Mouse (Mus musculus): ENCODE measurements around the gene Akap2.

Gene Akap2

DNA sequence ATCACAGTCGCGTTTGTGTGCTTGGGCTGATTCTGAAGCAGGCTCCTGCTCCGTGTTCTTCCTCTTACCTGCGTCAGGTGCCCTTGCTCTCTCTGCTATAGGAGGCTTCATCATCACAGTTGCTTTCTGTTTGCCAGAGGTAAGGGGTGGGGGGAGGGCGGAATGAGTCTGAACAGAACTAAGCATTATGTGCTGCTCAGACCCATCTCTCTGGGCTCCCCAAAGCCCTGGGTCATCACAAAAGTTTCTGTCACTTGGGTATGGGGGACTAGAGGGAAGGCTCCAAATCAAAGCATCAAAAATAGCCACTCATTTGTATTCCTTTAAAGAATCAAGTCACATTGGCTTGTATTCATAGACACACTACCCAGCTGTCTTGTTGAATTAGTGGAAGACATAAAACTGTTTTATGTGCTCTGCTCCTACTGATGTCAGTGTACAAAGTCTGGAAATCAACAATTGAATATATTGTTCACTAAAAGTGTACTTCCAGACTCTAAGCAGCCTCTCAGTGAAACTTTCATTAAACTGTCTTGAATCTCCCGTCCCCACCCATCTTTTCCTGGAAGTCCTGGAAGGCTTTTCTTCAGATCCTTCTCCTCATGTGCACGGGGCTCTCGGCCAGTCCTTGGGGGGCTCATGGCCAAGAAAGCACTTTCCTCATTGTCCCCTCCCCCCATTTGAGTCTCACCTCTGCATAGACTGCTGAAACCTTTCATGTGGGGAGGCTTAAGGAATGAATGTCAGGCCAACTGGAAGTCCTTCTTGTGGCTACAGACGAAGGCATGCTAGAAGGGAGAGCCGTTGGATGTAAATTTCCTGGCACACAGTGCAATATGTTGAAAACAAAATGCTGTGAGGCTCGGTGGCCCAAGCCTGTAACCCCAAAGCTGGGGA is 13.6 kb upstream of the Akap2 start:
- no peak for DNase-seq (ENCODE audit: low spot score)

DNA sequence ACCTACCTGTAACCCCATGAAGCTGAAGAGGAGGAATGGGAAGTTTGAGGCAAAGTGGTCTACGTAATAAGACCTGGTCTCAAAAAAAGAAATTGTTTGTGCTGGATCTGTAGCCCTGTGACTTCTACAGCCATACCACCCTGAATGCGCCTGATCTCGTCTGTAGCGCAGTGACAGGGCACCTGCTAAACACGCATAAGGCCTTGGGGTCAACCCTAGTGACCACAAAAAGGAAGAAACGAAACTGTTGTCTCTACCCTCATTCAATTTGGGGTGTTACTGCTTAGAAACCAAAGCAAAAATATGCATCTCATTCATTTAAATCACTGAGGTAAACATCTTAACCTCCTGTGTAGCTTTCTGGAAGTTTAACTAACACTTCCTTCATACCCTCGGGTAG is 12.9 kb upstream of the Akap2 start:
- no peak for DNase-seq (ENCODE audit: low spot score)

DNA sequence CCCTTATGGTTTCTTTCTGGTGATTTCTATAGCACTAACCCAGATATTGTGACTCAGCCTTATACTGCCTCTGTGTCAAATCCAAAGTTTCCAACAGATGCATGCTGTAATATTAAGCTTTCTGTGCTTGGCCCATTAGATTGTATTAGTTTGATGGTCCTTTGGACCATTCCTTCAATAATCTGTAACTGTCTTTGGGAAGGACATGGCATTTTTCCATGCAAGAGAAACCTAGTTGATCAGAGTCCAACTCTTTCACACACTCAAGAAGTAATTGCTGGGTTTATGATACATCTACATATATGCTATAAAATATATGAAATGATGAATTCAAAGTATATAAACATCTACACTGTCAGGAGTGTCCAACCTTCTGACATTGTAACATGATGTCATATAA is 1.6 kb upstream of the Akap2 start:
- DNase-seq (ENCODE audit: low spot score), result no peak

DNA sequence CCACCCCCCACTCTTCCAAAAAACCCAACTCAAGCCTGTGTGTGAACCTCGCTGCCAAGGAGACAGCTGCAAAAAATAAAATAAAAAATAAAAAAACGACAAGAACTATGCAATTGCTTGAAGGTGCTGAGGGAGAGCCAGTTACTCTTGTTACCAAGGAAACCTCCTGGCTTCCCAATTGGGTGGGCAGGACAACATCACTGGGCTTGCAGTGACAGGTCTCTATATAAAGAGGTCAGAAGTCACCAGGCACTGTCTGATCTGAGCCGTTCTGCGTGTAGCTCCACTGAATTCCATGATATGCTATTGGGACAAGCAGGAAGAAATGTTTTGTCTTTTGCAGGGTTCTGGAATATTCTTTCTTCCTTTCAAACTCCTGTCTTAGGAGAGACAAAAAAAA is 722 bp upstream of the Akap2 start:
- DNase-seq (ENCODE audit: low spot score), result no peak

DNA sequence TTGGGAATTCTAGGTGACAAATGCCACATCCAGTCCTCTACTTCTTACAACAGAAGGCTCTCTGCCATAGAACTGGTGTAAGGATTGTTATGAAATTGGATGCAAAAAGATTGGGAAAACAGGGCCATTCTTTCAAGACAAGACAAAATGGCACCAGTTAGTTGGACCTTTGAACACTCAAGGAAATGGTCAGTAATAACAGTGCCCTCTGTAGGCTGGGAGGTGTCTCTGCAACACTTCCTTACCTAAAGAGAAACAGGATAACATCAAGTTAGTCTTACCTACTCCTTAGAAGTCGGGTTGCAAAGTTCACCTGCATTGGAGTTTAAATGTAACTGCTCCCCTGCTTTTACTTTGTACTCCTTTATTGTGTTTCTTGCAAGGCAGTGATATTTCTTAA is 1.9 kb downstream of the Akap2 start:
- no peak for DNase-seq (ENCODE audit: low spot score)

DNA sequence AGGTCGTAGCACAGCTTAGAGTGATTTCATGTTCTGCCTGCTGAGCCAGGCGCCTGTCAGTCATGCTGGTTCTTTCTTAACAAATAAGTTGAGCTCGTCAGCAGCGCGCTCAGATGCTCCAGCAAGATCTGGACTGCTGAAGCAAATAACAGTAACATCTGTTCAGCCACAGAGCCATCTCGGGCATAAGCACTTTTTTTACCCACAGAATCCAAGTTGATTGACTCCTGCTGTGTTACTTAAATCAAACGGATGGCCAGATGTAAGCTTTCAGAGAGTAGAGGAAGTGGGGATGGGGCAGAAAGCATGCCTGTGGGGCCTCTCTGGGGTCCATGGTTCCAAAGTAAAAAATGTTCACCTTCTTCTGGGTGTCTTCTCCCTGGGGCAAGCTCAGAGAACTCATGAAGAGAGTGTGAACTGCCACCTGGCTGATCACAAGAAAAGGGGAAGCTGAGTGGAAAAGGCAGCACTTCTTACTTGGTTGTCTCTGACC is 3.5 kb downstream of the Akap2 start:
- no peak for DNase-seq (ENCODE audit: low spot score)

DNA sequence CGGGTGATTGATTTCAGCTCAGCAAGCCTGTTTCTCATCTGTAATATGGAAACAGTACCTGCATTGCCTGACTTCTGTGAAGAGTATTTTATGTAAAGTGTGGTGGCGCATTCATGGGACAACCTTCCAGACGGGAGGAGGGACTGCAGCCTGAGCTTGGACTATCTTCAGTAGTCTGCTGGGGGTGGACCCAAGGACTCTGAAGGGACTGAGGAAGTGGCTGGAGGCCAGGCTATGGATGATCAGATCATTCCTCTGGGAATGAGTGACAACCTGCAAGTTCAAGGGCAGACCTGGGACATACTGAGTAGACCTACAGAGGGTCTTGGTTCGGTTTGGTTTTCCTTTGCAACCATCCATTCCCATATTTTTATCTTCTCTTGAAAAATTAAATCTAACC is 4.8 kb downstream of the Akap2 start:
- no peak for DNase-seq (ENCODE audit: low spot score)

DNA sequence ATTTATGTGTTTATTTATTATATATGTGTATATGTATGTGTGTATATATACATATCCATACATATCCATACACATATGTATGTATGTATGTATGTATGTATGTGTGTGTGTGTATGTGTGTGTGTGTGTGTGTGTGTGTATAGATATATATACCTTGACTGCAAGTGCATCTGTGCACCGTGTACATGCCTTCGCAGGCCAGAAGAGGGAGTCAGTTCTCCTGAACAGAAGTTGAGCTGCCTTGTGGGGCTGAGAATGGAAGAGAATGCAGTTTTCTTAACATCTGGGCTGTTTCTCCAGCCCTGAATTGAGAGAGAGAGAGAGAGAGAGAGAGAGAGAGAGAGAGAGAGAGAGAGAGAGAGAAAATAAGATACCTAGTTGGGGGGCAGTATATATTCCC is 6.2 kb downstream of the Akap2 start:
- no peak for DNase-seq (ENCODE audit: low spot score)

DNA sequence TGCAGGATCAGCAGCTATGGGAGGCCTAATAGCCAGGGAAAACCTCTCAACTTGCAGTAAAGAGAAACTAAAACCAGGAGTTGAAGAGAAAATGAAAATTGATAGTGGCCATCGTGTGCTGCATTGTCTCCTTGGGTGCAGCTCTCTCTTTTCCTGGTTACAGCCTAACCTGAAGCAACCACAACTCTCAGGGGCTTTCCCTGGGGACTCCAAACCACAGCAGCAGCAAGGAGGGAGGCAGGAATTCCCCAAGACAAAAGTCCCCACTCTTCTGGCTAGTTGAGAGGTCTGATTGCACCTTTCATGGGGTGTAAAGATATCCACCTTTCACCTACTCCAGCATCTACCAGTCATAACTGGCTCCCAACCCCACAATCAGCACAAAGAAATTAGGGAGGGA is 8.1 kb downstream of the Akap2 start:
- no peak for DNase-seq (ENCODE audit: low spot score)

DNA sequence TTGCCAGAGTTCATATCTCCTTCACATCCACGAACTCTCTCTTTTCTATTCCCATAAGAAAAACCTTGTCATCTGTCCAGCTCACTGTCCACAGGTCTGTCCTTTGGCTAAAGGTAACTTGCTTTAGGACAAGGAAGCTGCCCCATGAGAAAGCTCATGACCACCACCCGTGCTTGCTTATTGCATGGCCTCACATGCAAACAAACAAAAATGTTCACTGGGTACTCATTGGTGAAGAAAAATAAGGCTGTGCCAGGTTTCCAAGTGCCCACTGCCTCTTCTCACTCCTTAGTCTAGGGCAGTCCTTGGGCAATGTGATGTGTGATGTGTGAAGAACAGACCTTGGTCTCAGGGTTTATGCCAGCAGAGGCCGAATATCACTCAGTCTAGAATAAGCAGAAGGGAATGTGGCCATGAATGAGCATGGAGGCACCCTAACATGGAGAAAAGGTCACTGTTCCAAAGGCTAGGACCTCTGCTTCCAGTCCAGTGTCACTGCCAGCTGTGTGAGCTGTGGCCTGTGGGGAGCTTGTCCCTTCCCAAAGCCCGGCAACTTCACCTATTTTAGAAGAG is 11.2 kb downstream of the Akap2 start:
- DNase-seq (ENCODE audit: low spot score), result no peak

DNA sequence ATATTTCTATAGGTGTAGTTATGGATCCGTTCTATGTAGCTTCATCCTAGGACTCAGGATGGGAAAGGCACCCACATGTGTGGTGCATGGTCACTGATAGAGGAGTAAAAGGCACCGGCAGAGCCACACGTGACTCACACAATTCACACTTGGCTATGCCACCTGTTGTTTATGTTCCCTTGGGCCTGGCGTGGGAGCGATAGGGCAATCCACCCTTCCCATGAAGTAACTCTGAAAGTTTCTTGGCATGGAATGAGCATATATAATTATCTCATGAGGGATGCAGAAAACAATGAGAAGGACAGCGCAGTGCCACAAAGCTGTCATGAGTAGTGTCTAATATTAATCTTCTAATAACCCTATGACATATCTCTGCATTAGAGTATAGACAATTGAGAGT is 12.6 kb downstream of the Akap2 start:
- no peak for DNase-seq (ENCODE audit: low spot score)

DNA sequence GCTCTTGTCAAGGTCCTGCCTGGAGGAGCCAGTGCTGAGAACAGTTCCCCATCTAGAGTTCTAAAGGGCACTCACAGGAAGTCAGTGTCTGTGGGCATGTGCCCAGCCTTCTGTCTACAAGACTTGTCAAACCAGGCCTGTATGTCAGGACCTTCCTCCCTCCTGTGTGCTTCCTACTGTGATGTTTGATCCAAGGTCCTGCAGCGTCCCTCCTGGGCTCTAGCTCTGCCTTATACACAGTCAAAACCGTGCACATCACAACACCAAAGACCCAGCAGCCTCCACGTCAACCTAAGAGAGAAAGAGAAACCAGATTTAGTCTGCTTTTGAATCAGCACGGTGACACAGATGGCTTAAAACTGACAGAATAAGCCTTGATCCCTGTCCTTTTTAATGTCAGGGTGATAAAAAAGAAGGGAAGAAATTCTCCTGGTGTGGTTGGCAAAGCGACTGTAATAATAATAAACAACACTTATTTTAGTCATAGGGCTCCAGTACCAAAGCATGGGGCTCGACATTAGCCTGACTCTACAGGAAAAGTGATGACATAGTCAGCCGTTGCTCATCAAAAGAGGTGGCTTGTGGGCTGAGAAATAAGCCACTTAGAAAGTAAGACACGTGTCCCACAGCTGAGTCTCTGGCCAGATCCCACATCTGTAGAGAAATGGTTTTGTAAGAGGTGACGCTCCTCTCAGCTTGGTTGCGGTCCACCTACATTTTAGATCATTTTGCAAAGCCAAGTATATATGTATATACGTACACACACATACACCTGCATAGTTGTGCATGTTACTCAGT is 13.5 kb downstream of the Akap2 start:
- no peak for DNase-seq (ENCODE audit: low spot score)

DNA sequence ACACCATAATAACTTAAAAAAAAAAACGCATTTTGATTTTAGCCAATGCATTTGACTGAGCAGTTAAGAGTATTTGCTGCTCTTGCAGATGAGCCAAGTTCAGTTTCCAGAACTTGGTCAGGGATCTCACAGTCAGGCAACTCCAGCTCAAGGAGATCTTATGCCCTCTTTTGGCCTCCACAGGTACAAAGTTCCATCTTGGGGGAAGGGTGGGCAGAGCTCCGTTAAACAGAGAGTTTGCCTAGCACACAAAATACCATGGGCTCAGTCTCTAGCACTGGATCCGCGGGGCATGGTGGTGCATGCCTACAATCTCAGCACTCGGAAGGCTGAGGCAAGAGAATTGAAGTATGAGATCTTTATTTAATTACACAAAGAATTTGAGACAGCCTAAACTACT is 14.9 kb downstream of the Akap2 start:
- no peak for DNase-seq (ENCODE audit: low spot score)

DNA sequence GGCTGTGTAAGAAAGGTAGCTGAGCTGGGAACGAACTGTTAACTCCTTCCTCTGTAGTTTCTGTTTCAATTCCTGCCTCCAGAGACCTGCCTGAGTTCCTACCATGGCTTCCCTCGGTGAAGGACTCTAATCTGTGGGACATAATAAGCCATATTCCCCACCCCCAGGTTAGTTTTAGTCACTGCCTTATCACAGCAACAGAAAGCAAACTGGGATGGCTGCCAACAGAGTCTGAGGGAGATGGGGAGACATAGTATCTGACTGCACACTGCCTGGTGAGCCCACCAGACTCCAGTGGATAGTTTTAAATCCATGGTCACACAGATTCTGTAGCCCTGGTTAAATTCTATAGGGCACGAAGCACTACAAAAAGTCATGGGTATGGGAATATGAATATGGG is 16.0 kb downstream of the Akap2 start:
- no peak for DNase-seq (ENCODE audit: low spot score)

DNA sequence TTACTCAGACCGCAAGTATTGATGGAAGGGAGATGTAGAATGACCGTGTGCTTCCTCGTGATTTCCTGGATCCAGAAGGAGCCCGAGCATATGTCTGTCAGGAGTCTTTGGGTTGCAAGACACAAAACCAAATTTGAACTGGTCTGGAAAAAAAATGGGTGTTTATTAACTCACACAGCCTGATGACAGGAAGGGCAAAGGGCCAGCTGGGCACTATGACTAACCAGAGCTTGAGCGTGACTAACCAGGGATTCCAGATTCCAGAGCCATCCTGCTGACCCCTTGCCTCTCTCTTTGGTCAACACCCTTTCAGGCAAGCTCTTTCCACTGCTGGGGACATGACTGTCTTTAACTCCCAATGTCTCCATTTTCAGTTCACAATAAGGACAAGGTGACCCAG is 18.0 kb downstream of the Akap2 start:
- DNase-seq (ENCODE audit: low spot score), result no peak

DNA sequence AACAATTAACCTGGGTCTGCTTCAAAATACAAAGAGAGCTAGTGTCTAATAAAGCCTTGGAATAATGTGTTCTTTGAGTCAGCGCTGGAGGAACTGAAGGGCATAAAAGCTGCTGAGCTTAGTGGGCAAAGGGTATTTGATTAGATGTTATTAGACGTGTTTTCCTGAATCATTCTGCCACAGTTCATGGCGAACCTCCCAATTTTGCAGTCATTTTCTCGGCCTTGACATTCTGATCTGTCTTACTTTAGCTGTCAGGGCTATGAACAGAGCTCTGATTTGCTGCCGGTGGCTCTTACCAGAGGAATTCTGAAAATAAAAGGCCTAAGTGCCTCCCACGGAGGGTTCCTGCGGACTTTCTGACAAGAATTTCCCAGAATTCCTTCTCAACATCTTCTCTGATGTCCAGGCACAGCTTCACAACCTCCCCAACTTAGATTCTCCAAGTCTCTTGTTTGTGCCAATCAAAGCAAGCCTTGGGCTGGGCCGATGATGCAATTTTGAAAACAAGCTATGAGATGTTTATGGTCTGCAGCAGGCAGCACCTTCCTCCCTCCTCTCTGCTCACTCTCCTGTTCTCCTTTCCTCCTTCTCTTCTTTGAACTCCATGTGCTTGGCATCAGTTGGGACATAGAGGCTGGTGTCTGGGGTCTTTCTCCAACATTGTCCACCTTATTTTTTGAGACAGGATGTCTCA is 21.5 kb downstream of the Akap2 start:
- no peak for DNase-seq (ENCODE audit: low spot score)

DNA sequence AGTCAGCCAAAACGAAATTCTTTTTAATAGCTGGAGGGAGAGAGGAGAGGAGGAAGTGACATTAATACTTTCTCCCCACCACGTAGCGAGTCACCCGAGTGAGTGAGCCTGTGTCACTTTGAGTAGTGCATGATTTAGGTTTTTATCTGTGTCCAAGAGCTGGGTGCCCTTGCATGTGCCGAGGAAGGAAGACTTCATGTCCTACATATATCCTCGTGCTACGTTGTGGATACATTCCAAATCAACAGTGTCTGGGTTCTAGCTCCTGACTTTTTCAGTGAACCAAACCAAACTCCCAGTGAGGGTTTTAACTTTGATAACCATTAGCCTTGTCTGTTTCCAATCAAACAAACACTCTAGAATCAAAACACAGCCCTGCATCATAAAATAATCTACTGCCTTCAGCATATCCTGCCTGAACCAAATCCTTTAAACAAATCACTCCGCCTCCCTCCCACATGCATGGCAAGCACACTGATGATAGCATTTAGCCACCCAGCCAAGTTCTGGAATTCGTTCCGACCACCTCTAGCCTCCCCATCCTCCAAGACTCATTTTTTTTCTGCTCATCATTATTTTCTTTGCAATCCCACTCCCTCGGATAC is 26.0 kb downstream of the Akap2 start:
- DNase-seq (ENCODE audit: low spot score), result no peak

DNA sequence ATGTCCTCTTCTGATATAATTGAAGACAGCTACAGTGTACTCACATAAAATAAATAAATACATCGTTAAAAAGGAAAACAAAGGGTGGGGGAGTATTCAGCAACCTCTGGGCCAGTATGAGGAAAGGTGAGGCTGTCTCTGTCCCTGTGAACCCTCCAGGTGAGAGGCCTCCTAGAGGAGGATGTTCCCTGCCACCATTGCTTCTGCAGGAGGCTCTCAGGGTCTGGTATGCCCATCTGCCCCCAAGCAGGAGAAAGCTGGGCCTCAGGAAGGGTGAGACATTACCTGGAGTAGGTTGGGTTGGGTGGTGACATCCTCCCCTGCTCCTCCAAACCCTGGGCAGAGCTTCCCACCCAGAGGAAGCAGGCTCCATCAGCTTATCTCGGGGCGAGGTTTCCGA is 33.2 kb downstream of the Akap2 start:
- DNase-seq (ENCODE audit: low spot score), result no peak

DNA sequence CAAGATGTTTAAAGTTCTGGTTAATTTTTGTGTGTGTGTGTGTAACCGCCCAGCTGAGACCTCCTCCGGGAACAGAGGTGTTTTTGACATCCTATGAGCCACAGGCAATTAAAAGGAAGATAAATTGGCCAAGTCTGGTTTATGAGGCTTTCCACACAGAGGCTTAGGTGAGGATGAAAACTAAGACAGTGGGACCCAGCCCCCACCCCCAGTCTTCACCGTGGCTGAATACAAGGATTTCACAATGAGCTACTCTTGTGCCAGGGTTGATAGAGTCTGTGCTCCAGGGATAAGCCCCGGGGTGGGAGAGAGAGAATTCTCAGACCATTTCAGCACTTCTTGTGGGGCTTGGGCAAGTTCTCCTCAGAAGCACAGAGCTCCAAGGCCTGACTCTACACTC is 33.6 kb downstream of the Akap2 start:
- DNase-seq (ENCODE audit: low spot score), result no peak

DNA sequence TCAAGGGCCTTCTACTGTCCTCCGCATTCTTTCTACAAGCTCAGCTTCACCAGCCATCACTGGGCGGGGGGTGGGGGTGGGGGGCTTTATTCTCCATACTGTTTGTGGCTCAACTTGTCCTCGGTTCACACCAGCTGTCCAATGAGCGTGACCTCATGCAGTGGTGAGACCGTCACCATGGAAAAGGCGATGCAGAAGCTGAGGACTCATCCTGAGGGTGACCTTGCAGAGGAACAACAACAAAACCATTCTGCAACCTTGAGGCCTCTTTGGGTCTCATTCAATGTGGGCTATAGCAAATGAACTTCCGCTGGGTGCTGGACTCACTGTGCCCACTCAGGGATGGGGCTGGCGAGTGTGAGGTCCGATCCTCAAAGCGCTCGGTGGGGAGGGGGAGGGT is 34.1 kb downstream of the Akap2 start:
- no peak for DNase-seq (ENCODE audit: low spot score)

DNA sequence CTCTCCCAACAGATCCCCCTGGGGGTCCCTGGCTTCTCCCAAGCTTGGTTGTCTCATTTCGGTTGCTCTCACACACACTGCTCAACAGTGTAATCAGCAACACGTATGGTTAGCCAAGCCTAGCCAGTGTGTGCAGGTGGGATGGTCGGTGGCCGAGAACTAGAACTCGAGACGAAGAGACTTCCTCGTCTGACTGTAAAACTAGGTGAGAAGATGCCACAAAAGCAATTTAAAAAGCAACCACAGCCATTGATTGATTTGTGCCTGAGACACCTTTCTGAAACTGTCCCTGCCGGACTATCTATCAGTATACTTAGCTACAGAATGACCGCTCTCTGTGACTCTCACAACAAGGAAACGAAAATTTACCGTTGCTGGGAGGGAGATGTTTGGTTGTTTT is 37.6 kb downstream of the Akap2 start:
- no peak for DNase-seq (ENCODE audit: low spot score)

DNA sequence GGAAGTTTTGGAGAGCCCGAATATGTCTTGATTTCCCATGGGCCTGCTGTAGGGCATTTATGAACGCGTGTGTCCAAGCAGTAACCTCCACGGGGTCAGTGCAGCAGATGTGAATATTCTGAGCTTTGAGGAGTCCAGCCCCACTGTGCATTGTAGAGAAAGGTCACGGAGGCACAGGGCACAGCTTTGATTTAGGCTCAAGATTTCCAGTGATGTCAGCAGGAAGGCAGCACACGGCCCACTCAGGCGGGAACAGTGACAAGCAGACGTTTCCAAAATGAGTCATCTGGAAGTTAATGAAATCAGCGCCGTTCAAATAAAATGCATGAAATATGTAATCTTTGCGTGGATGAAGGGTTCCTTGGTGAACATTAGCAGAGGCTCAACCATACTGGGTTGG is 40.5 kb downstream of the Akap2 start:
- no peak for DNase-seq (ENCODE audit: low spot score)
